Mouse (Mus musculus) megakaryocyte, embryonic 14.5 days (primary cell): ENCODE data around the gene Nfu1. TPM values are rescaled to one million over a fixed set of nuclear protein-coding genes. Genes with fewer than 3 reads are reported as not detected.
"Not testable (repeated sequence)": the region's sequence is repeated elsewhere in the genome, so short reads cannot be mapped to it uniquely, and the experiment has no call there.

Source experiments
- H3K27me3 ChIP-seq: replicated peaks from 2 replicates; pipeline ENCODE3; 2012; ENCODE audit warnings: inconsistent platforms
- H3K36me3 ChIP-seq: replicated peaks from 2 replicates; pipeline ENCODE3; 2012; ENCODE audit warnings: low read length, inconsistent platforms, mixed read lengths
- H3K4me1 ChIP-seq: 2 replicates; pipeline ENCODE4 v1.6.1; 2012; ENCODE audit warnings: inconsistent platforms
- H3K4me3 ChIP-seq: replicated peaks from 2 replicates; pipeline ENCODE3; 2012; ENCODE audit warnings: moderate library complexity, mild to moderate bottlenecking, inconsistent platforms
- H3K9me3 ChIP-seq: 2 replicates; pipeline ENCODE4 v1.6.1; 2012; ENCODE audit warnings: inconsistent platforms
- FLI1 ChIP-seq: IDR thresholded peaks from 2 replicates; pipeline ENCODE4 v1.6.1; 2012; ENCODE audit warnings: low read length, inconsistent platforms, mixed read lengths
- GATA1 ChIP-seq: IDR thresholded peaks from 3 replicates; pipeline ENCODE4 v1.6.1; 2012; ENCODE audit warnings: mixed read lengths, low read length, inconsistent platforms, borderline replicate concordance
- polyA plus RNA-seq: library from polyadenylated mRNA; stranded (reverse); fragments of >175 nt; gene quantifications from 2 replicates; pipeline ENCODE4 v1.2.3, GENCODE M21; 2012; ENCODE audit warnings: low replicate concordance; ENCODE audit not compliant: insufficient read depth

Nfu1 gene
- polyA plus RNA-seq, 1 experiment: 57.0 TPM

DNA sequence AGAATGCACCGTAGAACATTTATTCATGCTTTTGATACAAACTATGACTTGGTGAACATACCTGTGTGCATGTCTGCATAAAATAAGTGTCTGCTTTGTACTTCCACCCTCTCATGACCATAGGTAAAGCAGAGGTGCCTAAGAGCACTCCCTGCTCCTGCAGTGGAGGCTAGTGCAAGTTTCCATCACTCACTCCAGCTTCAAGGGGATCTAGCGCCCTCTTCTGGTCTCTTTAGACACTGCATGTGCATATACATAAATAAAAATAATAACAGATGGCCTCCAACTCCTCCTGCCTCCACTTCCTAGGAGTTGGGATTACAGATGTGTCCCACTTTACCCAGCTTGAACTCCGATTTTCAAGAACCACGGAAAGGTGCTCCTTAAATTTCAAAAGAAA lies 7.9 kb downstream of the Nfu1 start:
- Histone ChIP-seq H3K4me3 (no peak overlapping the region), H3K9me3 (peaks cover 9% of the 10 kb centered on the region), H3K36me3 (peaks cover 91% of the 10 kb centered on the region), H3K27me3 (no peaks in the 10 kb centered on the region), H3K4me1 (peaks cover 26% of the 10 kb centered on the region; the same call in 1 of the 2 replicates)
- TF ChIP-seq GATA1: no peak

DNA sequence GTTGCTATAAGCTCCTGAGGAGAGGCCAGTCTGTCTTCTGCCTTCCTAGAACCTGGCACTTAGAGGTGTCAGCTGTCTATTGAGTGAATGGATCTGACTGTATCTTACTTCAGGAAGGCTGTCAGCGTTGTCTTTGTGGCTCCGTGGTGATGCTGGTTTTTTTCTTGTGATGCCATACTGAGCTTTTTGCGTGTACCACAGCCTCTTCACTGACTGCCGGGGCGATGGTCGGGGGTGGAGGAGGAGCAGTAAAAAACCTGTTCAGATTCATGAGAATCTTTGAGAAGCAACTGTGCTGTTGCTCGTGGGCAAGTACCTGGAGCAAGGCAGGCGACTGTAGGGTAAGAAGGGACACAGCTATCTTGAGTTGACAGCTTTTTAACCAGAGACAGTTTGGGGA lies 9.8 kb downstream of the Nfu1 start:
- H3K4me1 ChIP-seq: peaks cover 16% of the 10 kb centered on the region; the same call in 1 of the 2 replicates
- peaks cover 91% of the 10 kb centered on the region for H3K36me3 ChIP-seq
- TF ChIP-seq GATA1: no peak
- TF ChIP-seq FLI1: no peak
- H3K9me3 ChIP-seq: peaks cover 9% of the 10 kb centered on the region
- H3K27me3 ChIP-seq: no peaks in the 10 kb centered on the region
- no peak overlapping the region for H3K4me3 ChIP-seq

DNA sequence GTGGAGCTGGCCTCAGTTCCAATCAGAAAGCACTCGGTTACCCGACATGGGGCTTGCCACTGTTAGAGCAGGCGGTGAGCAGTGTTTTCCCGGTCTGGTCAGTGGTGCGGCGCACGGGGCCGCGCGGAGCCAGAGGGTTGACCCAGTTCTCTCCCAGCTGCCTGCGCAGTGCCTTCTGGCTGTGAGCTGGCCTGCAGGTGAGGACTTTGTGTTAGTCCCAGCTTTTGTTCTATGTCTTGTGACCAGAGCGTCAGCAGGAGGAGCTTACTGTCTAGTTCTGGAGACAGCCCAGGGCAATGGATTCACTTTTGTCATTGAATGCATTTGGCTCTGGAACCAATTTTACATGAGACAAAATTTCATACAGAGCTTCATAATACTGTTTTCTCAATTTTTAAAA lies 12.8 kb downstream of the Nfu1 start:
- Histone ChIP-seq H3K4me1 (peaks cover 10% of the 10 kb centered on the region), H3K36me3 (peaks cover 93% of the 10 kb centered on the region), H3K4me3 (no peak overlapping the region), H3K9me3 (peaks cover 9% of the 10 kb centered on the region), H3K27me3 (no peaks in the 10 kb centered on the region)
- TF ChIP-seq FLI1 (no peak), GATA1 (no peak)

DNA sequence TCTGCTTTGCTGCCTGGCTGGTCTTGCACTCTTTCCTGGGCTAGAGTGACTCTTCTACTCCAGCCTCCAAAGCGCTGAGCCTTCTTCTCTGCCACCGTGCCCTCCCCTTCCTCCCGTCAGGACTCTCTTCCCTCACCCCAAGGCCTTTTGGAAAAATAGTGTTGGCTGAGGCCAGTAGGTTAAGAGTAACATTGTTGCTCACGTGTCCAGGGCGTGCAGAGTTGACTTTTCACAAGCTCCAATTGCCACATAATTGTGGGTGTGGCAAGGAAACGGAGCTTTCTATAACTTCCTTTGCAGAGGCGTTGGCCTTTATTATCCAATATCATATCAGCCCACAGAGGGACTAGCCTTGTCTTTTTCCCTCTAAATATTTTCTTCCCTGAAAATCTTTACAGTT lies 17.9 kb downstream of the Nfu1 start:
- no peak overlapping the region for H3K4me3 ChIP-seq
- TF ChIP-seq GATA1: no peak
- TF ChIP-seq FLI1: no peak
- no peaks in the 10 kb centered on the region for H3K9me3 ChIP-seq
- H3K36me3 ChIP-seq: peaks cover 84% of the 10 kb centered on the region
- no peaks in the 10 kb centered on the region for H3K27me3 ChIP-seq
- peaks cover 30% of the 10 kb centered on the region for H3K4me1 ChIP-seq

DNA sequence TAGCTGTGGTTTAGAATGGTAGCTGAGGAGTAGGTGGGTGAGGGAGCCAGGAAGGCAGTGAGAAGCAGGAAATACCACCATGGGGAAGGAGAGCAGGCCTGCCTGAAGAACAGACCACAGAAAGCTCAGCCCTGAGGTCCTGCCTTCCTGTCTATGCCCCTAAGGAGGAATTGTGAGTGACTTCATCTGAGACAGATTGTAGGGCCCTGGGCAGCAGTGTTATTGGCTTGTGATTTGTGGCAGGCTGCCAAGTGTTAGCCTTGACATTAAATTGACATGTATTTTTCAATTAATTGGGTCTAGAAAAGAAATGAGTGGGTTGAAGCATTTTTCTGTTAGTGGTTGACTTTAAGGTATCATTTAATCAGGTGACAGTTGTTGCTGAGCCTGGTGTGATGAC lies 19.8 kb downstream of the Nfu1 start:
- Histone ChIP-seq H3K27me3 (no peaks in the 10 kb centered on the region), H3K4me3 (no peak overlapping the region), H3K36me3 (peaks cover 67% of the 10 kb centered on the region), H3K4me1 (peaks cover 26% of the 10 kb centered on the region), H3K9me3 (no peaks in the 10 kb centered on the region)
- TF ChIP-seq FLI1 (no peak), GATA1 (no peak)

DNA sequence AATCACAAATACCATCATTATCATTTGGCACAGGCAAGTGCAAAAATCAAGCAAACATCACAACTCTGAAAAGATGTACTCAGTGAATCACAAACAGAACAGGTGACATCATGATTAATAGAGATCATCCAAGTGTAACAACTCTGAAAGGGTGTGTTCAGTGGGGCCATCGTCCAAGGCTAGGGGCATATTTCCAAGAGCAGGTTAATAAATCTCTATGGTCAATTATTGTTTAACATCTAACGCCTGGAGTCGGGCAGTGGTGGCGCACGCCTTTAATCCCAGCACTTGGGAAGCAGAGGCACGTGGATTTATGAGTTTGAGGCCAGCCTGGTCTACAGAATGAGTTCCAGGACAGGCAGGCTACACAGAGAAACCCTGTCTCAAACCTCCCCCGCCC lies 22.3 kb downstream of the Nfu1 start:
- peaks cover 29% of the 10 kb centered on the region for H3K4me1 ChIP-seq
- H3K4me3 ChIP-seq, H3K27me3 ChIP-seq, H3K9me3 ChIP-seq: not testable (repeated sequence)
- peaks cover 45% of the 10 kb centered on the region for H3K36me3 ChIP-seq

DNA sequence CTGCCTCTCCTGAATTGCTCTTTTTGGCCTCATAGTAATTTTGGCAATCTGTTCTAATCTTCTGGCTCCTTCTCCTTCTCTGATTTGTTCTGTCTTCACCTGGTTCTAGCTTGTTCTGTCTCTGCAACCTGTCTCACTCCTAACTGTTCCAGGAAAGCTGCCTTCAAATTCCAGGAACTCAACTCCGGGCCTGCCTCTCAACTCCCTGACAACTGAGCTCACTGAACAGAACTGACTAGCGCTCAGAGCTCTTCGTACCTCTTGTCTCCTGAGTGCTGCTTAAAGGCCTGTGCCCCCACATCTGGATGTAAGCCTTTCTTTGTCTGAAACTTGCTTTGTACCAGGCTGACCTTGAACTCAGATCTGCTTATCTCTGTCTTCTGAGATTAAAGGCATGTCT lies 23.4 kb downstream of the Nfu1 start:
- H3K4me3 ChIP-seq: no peak overlapping the region
- TF ChIP-seq GATA1: no peak
- no peak for TF ChIP-seq FLI1

DNA sequence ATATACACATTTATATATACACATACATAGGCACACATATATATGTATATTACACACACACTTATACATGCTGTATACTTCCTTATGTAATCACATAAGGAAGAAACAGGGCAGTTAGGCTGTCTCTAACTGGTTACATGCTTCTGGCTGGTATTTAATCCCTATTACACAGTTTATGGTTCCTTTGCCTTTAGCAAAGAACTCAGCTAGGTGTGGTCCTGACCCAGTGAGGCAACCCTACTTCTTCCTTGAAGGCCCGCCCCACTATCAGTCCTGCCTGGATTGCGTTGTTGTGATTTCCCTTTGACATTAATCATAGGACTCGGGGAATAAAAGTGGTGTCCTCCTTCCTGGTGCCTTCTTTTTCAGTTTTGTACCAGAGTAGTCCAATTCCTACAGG lies 25.4 kb downstream of the Nfu1 start:
- Histone ChIP-seq H3K36me3 (peaks cover 25% of the 10 kb centered on the region), H3K9me3 (peaks cover 14% of the 10 kb centered on the region), H3K4me1 (peaks cover 20% of the 10 kb centered on the region), H3K27me3 (no peaks in the 10 kb centered on the region), H3K4me3 (no peak overlapping the region)
- TF ChIP-seq FLI1: no peak
- TF ChIP-seq GATA1: no peak

More for the DNA sequence above, 23.4 kb downstream of the Nfu1 start:
- H3K36me3 ChIP-seq: peaks cover 43% of the 10 kb centered on the region
- H3K9me3 ChIP-seq: peaks cover 14% of the 10 kb centered on the region
- H3K4me1 ChIP-seq: peaks cover 20% of the 10 kb centered on the region
- no peaks in the 10 kb centered on the region for H3K27me3 ChIP-seq

- H3K36me3 ChIP-seq: peaks cover 9% of the 10 kb centered on the region
- H3K4me1 ChIP-seq: peaks cover 32% of the 10 kb centered on the region
- TF ChIP-seq FLI1: no peak
- TF ChIP-seq GATA1: no peak
- peaks cover 14% of the 10 kb centered on the region for H3K9me3 ChIP-seq
- H3K4me3 ChIP-seq: peak overlapping the region; percentile 62
- no peaks in the 10 kb centered on the region for H3K27me3 ChIP-seq
These were observed 29.0 kb downstream of the Nfu1 start for GRCm38 (mm10) chr6:87037826-87038620.

DNA sequence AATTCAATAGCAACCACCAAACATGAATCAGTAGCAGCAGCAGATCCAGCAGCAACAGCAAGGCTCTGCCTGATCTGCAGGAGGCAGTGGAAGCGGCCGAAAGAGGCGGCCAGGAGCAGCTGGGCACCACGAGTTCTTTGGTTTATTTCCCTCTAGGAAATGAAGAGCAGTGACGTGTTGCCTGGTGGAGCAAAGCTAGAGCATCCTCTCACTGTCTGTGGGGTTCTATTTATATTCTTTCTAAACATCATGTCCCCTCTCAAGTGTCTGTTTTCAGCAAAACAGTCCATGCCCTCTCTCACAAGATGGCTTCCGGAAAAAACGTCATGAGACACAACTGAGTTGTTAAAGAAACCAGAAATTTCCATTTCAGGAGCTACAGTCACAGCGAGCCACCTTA lies 30.1 kb downstream of the Nfu1 start:
- TF ChIP-seq GATA1: no peak
- no peak for TF ChIP-seq FLI1
- Histone ChIP-seq H3K27me3 (no peaks in the 10 kb centered on the region), H3K4me3 (no peak overlapping the region), H3K9me3 (peaks cover 14% of the 10 kb centered on the region), H3K4me1 (peaks cover 43% of the 10 kb centered on the region), H3K36me3 (peaks cover 9% of the 10 kb centered on the region)
